In genomic region chr11:53098780-53099198, GRCm38 (mm10) we compare ENCODE assay signal across 9 mouse cellular contexts.
A peak's percentile ranks its signal among the peaks of the same experiment; 100 is the strongest.
DNase-seq lines count a peak whose midpoint lies in the region; ATAC-seq lines count a peak whose summit lies in the region.
"Had no signal": no experiment of that assay in that cellular context is flagged by ENCODE, and none has a peak within 500 bp of the region (broad histone marks: within the 10 kb centered on the region; RNA-seq: fewer than 3 reads in every experiment).

No protein-coding gene starts in this region.

- H3K27ac ChIP-seq in embryonic facial prominence, embryonic 14.5 days (replicated peaks; ENCODE audit: low read depth, low read length) = no peak overlapping the region
- no peak overlapping the region for H3K27ac ChIP-seq in embryonic facial prominence, embryonic 10.5 days (replicated peaks)
- no peak overlapping the region for H3K27ac ChIP-seq in lung, embryonic 16.5 days (ENCODE audit: low read length)
- H3K27ac ChIP-seq: limb, embryonic 12.5 days had no signal

- no peaks in the 10 kb centered on the region for H3K36me3 ChIP-seq in embryonic facial prominence, embryonic 14.5 days (ENCODE audit: control insufficient read depth, insufficient read depth, low read length)
- no peaks in the 10 kb centered on the region for H3K36me3 ChIP-seq in embryonic facial prominence, embryonic 10.5 days (replicated peaks)
- H3K36me3 ChIP-seq in lung, embryonic 16.5 days (ENCODE audit: control insufficient read depth, insufficient read depth, low read length) = no peaks in the 10 kb centered on the region
- H3K36me3 ChIP-seq: limb, embryonic 12.5 days had no signal

- peak; percentile 80 for DNase-seq in embryonic facial prominence, embryonic 14.5 days (ENCODE audit: low spot score)
- no peak for DNase-seq in embryonic facial prominence, embryonic 10.5 days (ENCODE audit: low spot score)
- DNase-seq in kidney, postnatal 4 days = peak; percentile 52 to 65
- no peak for DNase-seq in kidney, adult 11 months
- DNase-seq in cerebellum, postnatal 14 days = peak; percentile 84
- DNase-seq in thymus, postnatal 14 days = no peak
- DNase-seq in frontal cortex, adult 2 months (ENCODE audit: extremely low spot score in 1 of 2, low spot score in 1 of 2) = no peak

- peak; percentile 64; the same call in 1 of the 2 replicates for ATAC-seq in embryonic facial prominence, embryonic 14.5 days (ENCODE audit: low read depth)
- ATAC-seq in lung, embryonic 16.5 days (ENCODE audit: low read depth) = peak; percentile 95

- H3K9me3 ChIP-seq in embryonic facial prominence, embryonic 14.5 days (ENCODE audit: control insufficient read depth, low read length) = no peaks in the 10 kb centered on the region
- no peaks in the 10 kb centered on the region for H3K9me3 ChIP-seq in embryonic facial prominence, embryonic 10.5 days
- H3K9me3 ChIP-seq in lung, embryonic 16.5 days (ENCODE audit: control insufficient read depth, low read length) = no peaks in the 10 kb centered on the region
- H3K9me3 ChIP-seq: limb, embryonic 12.5 days had no signal

- WGBS in embryonic facial prominence, embryonic 14.5 days = 47% methylated on average over 3 of the region's 3 CpGs
- 72% methylated on average over 3 of the region's 3 CpGs for whole genome bisulfite sequencing in embryonic facial prominence, embryonic 10.5 days
- WGBS in lung, embryonic 16.5 days = 28% methylated on average over 3 of the region's 3 CpGs

- H3K4me2 ChIP-seq in embryonic facial prominence, embryonic 14.5 days (ENCODE audit: low read depth, low read length) = no peak overlapping the region
- H3K4me2 ChIP-seq in lung, embryonic 16.5 days (ENCODE audit: low read depth, low read length) = no peak overlapping the region
- H3K4me2 ChIP-seq: limb, embryonic 12.5 days had no signal

- H3K4me3 ChIP-seq in embryonic facial prominence, embryonic 14.5 days (ENCODE audit: low read depth, low read length) = no peak overlapping the region
- H3K4me3 ChIP-seq in embryonic facial prominence, embryonic 10.5 days = no peak overlapping the region
- no peak overlapping the region for H3K4me3 ChIP-seq in lung, embryonic 16.5 days (ENCODE audit: low read length)
- H3K4me3 ChIP-seq: limb, embryonic 12.5 days had no signal

- no peaks in the 10 kb centered on the region for H3K27me3 ChIP-seq in embryonic facial prominence, embryonic 14.5 days (replicated peaks; ENCODE audit: control insufficient read depth, insufficient read depth, low read length)
- no peaks in the 10 kb centered on the region for H3K27me3 ChIP-seq in embryonic facial prominence, embryonic 10.5 days (replicated peaks; ENCODE audit: low read depth, poor library complexity, severe bottlenecking)
- no peaks in the 10 kb centered on the region for H3K27me3 ChIP-seq in lung, embryonic 16.5 days (ENCODE audit: control insufficient read depth, insufficient read depth, low read depth, low read length)

- H3K9ac ChIP-seq in embryonic facial prominence, embryonic 14.5 days (ENCODE audit: low read depth, low read length) = no peak overlapping the region
- no peak overlapping the region for H3K9ac ChIP-seq in lung, embryonic 16.5 days (ENCODE audit: low read length)
- H3K9ac ChIP-seq: limb, embryonic 12.5 days had no signal

- H3K4me1 ChIP-seq in embryonic facial prominence, embryonic 14.5 days (ENCODE audit: control insufficient read depth, insufficient read depth, low read length) = peaks cover 8% of the 10 kb centered on the region; the same call in 1 of the 2 replicates
- H3K4me1 ChIP-seq in embryonic facial prominence, embryonic 10.5 days = peaks cover 17% of the 10 kb centered on the region
- H3K4me1 ChIP-seq in lung, embryonic 16.5 days (replicated peaks; ENCODE audit: control insufficient read depth, insufficient read depth, low read length) = peaks cover 8% of the 10 kb centered on the region

Comparison
In these comparisons a context has a peak if more than half of its experiments do, and no peak if none do; other contexts are left out.
1. DNase-seq: peak in embryonic facial prominence, embryonic 14.5 days (single experiment), kidney, postnatal 4 days (2 of 2) and cerebellum, postnatal 14 days (2 of 2); none in embryonic facial prominence, embryonic 10.5 days (single experiment), kidney, adult 11 months (single experiment), thymus, postnatal 14 days (single experiment) and frontal cortex, adult 2 months (0 of 2).